Mouse (Mus musculus): Measurements from ENCODE around the gene Sema4d. TPM values are rescaled to one million over a fixed set of nuclear protein-coding genes. Genes with fewer than 3 reads are reported as not detected.
"Not testable (repeated sequence)": the region's sequence is repeated elsewhere in the genome, so short reads cannot be mapped to it uniquely, and the experiment has no call there.

The Sema4d gene
- polyA plus RNA-seq, 1 experiment from 2014 or later, result 6.7 TPM

- peak; percentile 41 for DNase-seq (ENCODE audit: low spot score)
These were observed 45.9 kb upstream of the Sema4d start for GRCm38 (mm10) chr13:51839250-51840026.

GRCm38 (mm10) chr13:51837402-51837801, 43.9 kb upstream of the Sema4d start:
- Histone ChIP-seq H3K27me3 (ENCODE audit: control insufficient read depth, insufficient read depth, low read length) (no peaks in the 10 kb centered on the region), H3K4me1 (replicated peaks; ENCODE audit: control insufficient read depth, insufficient read depth) (no peaks in the 10 kb centered on the region), H3K36me3 (ENCODE audit: control insufficient read depth, insufficient read depth, low read length) (no peaks in the 10 kb centered on the region), H3K9me3 (ENCODE audit: control insufficient read depth, low read length) (no peaks in the 10 kb centered on the region), H3K9ac (ENCODE audit: low read length) (no peak overlapping the region), H3K27ac (replicated peaks) (no peak overlapping the region), H3K4me3 (ENCODE audit: low read depth, low read length) (no peak overlapping the region), H3K4me2 (replicated peaks; ENCODE audit: low read depth) (no peak overlapping the region)
- ATAC-seq (ENCODE audit: low FRiP score, low TSS enrichment), result no peak
- TF ChIP-seq EP300 (optimal IDR thresholded peaks at IDR 0.05) (no peak), CTCF (IDR thresholded peaks at IDR 0.05; ENCODE audit: low read depth) (no peak)
- no peak for DNase-seq (ENCODE audit: low spot score)
- WGBS, result 12% methylated on average over 5 of the region's 5 CpGs

More at GRCm38 (mm10) chr13:51839250-51840026, 45.9 kb upstream of the Sema4d start:
- H3K9ac ChIP-seq (ENCODE audit: low read length), result no peak overlapping the region
- no peak overlapping the region for H3K4me2 ChIP-seq (replicated peaks; ENCODE audit: low read depth)
- WGBS, result 14% methylated on average over 8 of the region's 8 CpGs
- TF ChIP-seq CTCF (IDR thresholded peaks at IDR 0.05; ENCODE audit: low read depth), result peak; percentile 98
- no peak for TF ChIP-seq EP300 (optimal IDR thresholded peaks at IDR 0.05)
- H3K27ac ChIP-seq (replicated peaks), result no peak overlapping the region
- peak; percentile 65; the same call in 1 of the 2 replicates for ATAC-seq (ENCODE audit: low FRiP score, low TSS enrichment)
- H3K4me1 ChIP-seq (replicated peaks; ENCODE audit: control insufficient read depth, insufficient read depth), result no peaks in the 10 kb centered on the region
- no peaks in the 10 kb centered on the region for H3K27me3 ChIP-seq (ENCODE audit: control insufficient read depth, insufficient read depth, low read length)
- no peaks in the 10 kb centered on the region for H3K36me3 ChIP-seq (ENCODE audit: control insufficient read depth, insufficient read depth, low read length)
- no peaks in the 10 kb centered on the region for H3K9me3 ChIP-seq (ENCODE audit: control insufficient read depth, low read length)
- no peak overlapping the region for H3K4me3 ChIP-seq (ENCODE audit: low read depth, low read length)

GRCm38 (mm10) chr13:51835208-51835607, 41.7 kb upstream of the Sema4d start:
- not testable (repeated sequence) for DNase-seq (ENCODE audit: low spot score); H3K27ac ChIP-seq (replicated peaks); H3K4me1 ChIP-seq (replicated peaks; ENCODE audit: control insufficient read depth, insufficient read depth); H3K9ac ChIP-seq (ENCODE audit: low read length); H3K4me3 ChIP-seq (ENCODE audit: low read depth, low read length); H3K4me2 ChIP-seq (replicated peaks; ENCODE audit: low read depth); ATAC-seq (ENCODE audit: low FRiP score, low TSS enrichment); H3K9me3 ChIP-seq (ENCODE audit: control insufficient read depth, low read length); H3K27me3 ChIP-seq (ENCODE audit: control insufficient read depth, insufficient read depth, low read length); H3K36me3 ChIP-seq (ENCODE audit: control insufficient read depth, insufficient read depth, low read length)
- 77% methylated on average over 4 of the region's 4 CpGs for WGBS

- Histone ChIP-seq H3K27ac (replicated peaks) (no peak overlapping the region), H3K9ac (ENCODE audit: low read length) (no peak overlapping the region), H3K4me2 (replicated peaks; ENCODE audit: low read depth) (no peak overlapping the region), H3K27me3 (ENCODE audit: control insufficient read depth, insufficient read depth, low read length) (no peaks in the 10 kb centered on the region), H3K4me1 (replicated peaks; ENCODE audit: control insufficient read depth, insufficient read depth) (no peaks in the 10 kb centered on the region), H3K4me3 (ENCODE audit: low read depth, low read length) (no peak overlapping the region), H3K36me3 (ENCODE audit: control insufficient read depth, insufficient read depth, low read length) (no peaks in the 10 kb centered on the region), H3K9me3 (ENCODE audit: control insufficient read depth, low read length) (no peaks in the 10 kb centered on the region)
- TF ChIP-seq EP300 (optimal IDR thresholded peaks at IDR 0.05) (no peak), CTCF (IDR thresholded peaks at IDR 0.05; ENCODE audit: low read depth) (no peak)
- DNase-seq (ENCODE audit: low spot score) (no peak), ATAC-seq (ENCODE audit: low FRiP score, low TSS enrichment) (no peak)
- WGBS, result 55% methylated on average over 2 of the region's 2 CpGs
These were observed 41.0 kb upstream of the Sema4d start for GRCm38 (mm10) chr13:51834520-51834919.

GRCm38 (mm10) chr13:51834024-51834423, 40.5 kb upstream of the Sema4d start:
- not testable (repeated sequence) for H3K4me3 ChIP-seq (ENCODE audit: low read depth, low read length); H3K4me2 ChIP-seq (replicated peaks; ENCODE audit: low read depth); H3K27ac ChIP-seq (replicated peaks); H3K4me1 ChIP-seq (replicated peaks; ENCODE audit: control insufficient read depth, insufficient read depth); H3K36me3 ChIP-seq (ENCODE audit: control insufficient read depth, insufficient read depth, low read length); H3K27me3 ChIP-seq (ENCODE audit: control insufficient read depth, insufficient read depth, low read length); H3K9ac ChIP-seq (ENCODE audit: low read length); H3K9me3 ChIP-seq (ENCODE audit: control insufficient read depth, low read length); DNase-seq (ENCODE audit: low spot score)
- peak; percentile 52 for TF ChIP-seq CTCF (IDR thresholded peaks at IDR 0.05; ENCODE audit: low read depth)
- WGBS, result 61% methylated on average over 8 of the region's 8 CpGs
- 0 out of 2 replicates have a peak, but pooled peaks have one; percentile 38 for ATAC-seq (ENCODE audit: low FRiP score, low TSS enrichment)

GRCm38 (mm10) chr13:51833611-51834010, 40.1 kb upstream of the Sema4d start:
- H3K4me3 ChIP-seq (ENCODE audit: low read depth, low read length), result no peak overlapping the region
- DNase-seq (ENCODE audit: low spot score) (no peak), ATAC-seq (ENCODE audit: low FRiP score, low TSS enrichment) (peak; percentile 60; the same call in 1 of the 2 replicates)
- H3K9ac ChIP-seq (ENCODE audit: low read length), result no peak overlapping the region
- no peaks in the 10 kb centered on the region for H3K4me1 ChIP-seq (replicated peaks; ENCODE audit: control insufficient read depth, insufficient read depth)
- H3K4me2 ChIP-seq (replicated peaks; ENCODE audit: low read depth), result no peak overlapping the region
- no peaks in the 10 kb centered on the region for H3K27me3 ChIP-seq (ENCODE audit: control insufficient read depth, insufficient read depth, low read length)
- WGBS, result 63% methylated on average over 2 of the region's 2 CpGs
- no peaks in the 10 kb centered on the region for H3K9me3 ChIP-seq (ENCODE audit: control insufficient read depth, low read length)
- TF ChIP-seq CTCF (IDR thresholded peaks at IDR 0.05; ENCODE audit: low read depth) (no peak), EP300 (optimal IDR thresholded peaks at IDR 0.05) (no peak)
- H3K36me3 ChIP-seq (ENCODE audit: control insufficient read depth, insufficient read depth, low read length), result no peaks in the 10 kb centered on the region
- H3K27ac ChIP-seq (replicated peaks), result no peak overlapping the region
